8 mouse cellular contexts compared by ENCODE assay signal in genomic region chr13:24565950-24566320, GRCm38 (mm10). TPM values are rescaled to one million over a fixed set of nuclear protein-coding genes. Genes with fewer than 3 reads are reported as not detected.
DNase-seq lines count a peak whose midpoint lies in the region; ATAC-seq and TF ChIP-seq lines count a peak whose summit lies in the region.

No protein-coding gene starts in this region.

- no peak for TF ChIP-seq CTCF in heart, postnatal 0 days (IDR thresholded peaks at IDR 0.05; ENCODE audit: low read depth)
- no peak for TF ChIP-seq CTCF in stomach, postnatal 0 days (IDR thresholded peaks at IDR 0.05; ENCODE audit: low read depth)
- no peak for TF ChIP-seq CTCF in thymus, adult 2 months (IDR thresholded peaks at IDR 0.05; ENCODE audit: borderline replicate concordance, control insufficient read depth, extremely low read depth, insufficient read depth, low read length, poor library complexity)

- no peaks in the 10 kb centered on the region for H3K36me3 ChIP-seq in heart, postnatal 0 days (replicated peaks; ENCODE audit: control insufficient read depth, insufficient read depth, low read length)
- no peaks in the 10 kb centered on the region for H3K36me3 ChIP-seq in liver, embryonic 15.5 days (replicated peaks)
- H3K36me3 ChIP-seq in stomach, postnatal 0 days (ENCODE audit: control insufficient read depth, insufficient read depth, low read length): no peaks in the 10 kb centered on the region
- H3K36me3 ChIP-seq in thymus, adult 2 months (ENCODE audit: control insufficient read depth, insufficient read depth, low read length): no peaks in the 10 kb centered on the region

- peak; percentile 90 for TF ChIP-seq EP300 in heart, postnatal 0 days (IDR thresholded peaks at IDR 0.05; ENCODE audit: low read depth)
- TF ChIP-seq EP300 in stomach, postnatal 0 days (optimal IDR thresholded peaks at IDR 0.05): no peak

- peak; percentile 77 for DNase-seq in NIH3T3 (ENCODE audit: low read depth)
- DNase-seq in embryo, embryonic 11 days: peak; percentile 44
- DNase-seq in heart, postnatal 0 days (ENCODE audit: low spot score): peak; percentile 97
- DNase-seq in stomach, postnatal 0 days (ENCODE audit: low spot score): no peak
- DNase-seq in urinary bladder, adult 2 months (ENCODE audit: low spot score): no peak
- no peak for DNase-seq in thymus, adult 2 months

- WGBS in heart, postnatal 0 days: 6% methylated on average over 3 of the region's 3 CpGs
- 53% methylated on average over 3 of the region's 3 CpGs for WGBS in liver, embryonic 15.5 days (ENCODE audit: insufficient replicate concordance)
- WGBS in stomach, postnatal 0 days: 3% methylated on average over 3 of the region's 3 CpGs
- WGBS in thymus, adult 2 months: 96% methylated on average over 3 of the region's 3 CpGs

- H3K4me2 ChIP-seq in heart, postnatal 0 days (ENCODE audit: low read depth, low read length): peak overlapping the region; percentile 30; the same call in 1 of the 2 replicates
- H3K4me2 ChIP-seq in liver, embryonic 15.5 days: no peak overlapping the region
- no peak overlapping the region for H3K4me2 ChIP-seq in stomach, postnatal 0 days (replicated peaks; ENCODE audit: low read depth)

- H3K9me3 ChIP-seq in heart, postnatal 0 days (replicated peaks; ENCODE audit: control insufficient read depth, low read length): no peaks in the 10 kb centered on the region
- H3K9me3 ChIP-seq in liver, embryonic 15.5 days (replicated peaks): no peaks in the 10 kb centered on the region
- no peaks in the 10 kb centered on the region for H3K9me3 ChIP-seq in stomach, postnatal 0 days (ENCODE audit: control insufficient read depth, low read length)

- peak overlapping the region; percentile 94 for H3K27ac ChIP-seq in heart, postnatal 0 days (ENCODE audit: low read depth)
- H3K27ac ChIP-seq in liver, embryonic 15.5 days (replicated peaks): 0 out of 2 replicates have a peak overlapping the region, but pooled peaks have one; percentile 19
- H3K27ac ChIP-seq in stomach, postnatal 0 days (replicated peaks): peak overlapping the region; percentile 70
- H3K27ac ChIP-seq in thymus, adult 2 months (ENCODE audit: control insufficient read depth, insufficient read depth, low read length): no peak overlapping the region

- H3K9ac ChIP-seq in heart, postnatal 0 days (replicated peaks; ENCODE audit: low read depth, low read length): no peak overlapping the region
- no peak overlapping the region for H3K9ac ChIP-seq in liver, embryonic 15.5 days
- no peak overlapping the region for H3K9ac ChIP-seq in stomach, postnatal 0 days (ENCODE audit: low read length)

- no peaks in the 10 kb centered on the region for H3K27me3 ChIP-seq in heart, postnatal 0 days (ENCODE audit: control insufficient read depth, insufficient read depth, low read length)
- no peaks in the 10 kb centered on the region for H3K27me3 ChIP-seq in liver, embryonic 15.5 days
- no peaks in the 10 kb centered on the region for H3K27me3 ChIP-seq in stomach, postnatal 0 days (ENCODE audit: control insufficient read depth, insufficient read depth, low read length)
- no peaks in the 10 kb centered on the region for H3K27me3 ChIP-seq in thymus, adult 2 months (ENCODE audit: control insufficient read depth, insufficient read depth, low read length)

- no peak overlapping the region for H3K4me3 ChIP-seq in heart, postnatal 0 days (ENCODE audit: low read depth, low read length)
- H3K4me3 ChIP-seq in liver, embryonic 15.5 days (replicated peaks): no peak overlapping the region
- H3K4me3 ChIP-seq in stomach, postnatal 0 days (ENCODE audit: low read depth, low read length): no peak overlapping the region
- H3K4me3 ChIP-seq in thymus, adult 2 months (ENCODE audit: control insufficient read depth, insufficient read depth, low read length): no peak overlapping the region

- ATAC-seq in heart, postnatal 0 days (ENCODE audit: insufficient read depth, low read depth): peak; percentile 93
- peak; percentile 34; the same call in 1 of the 2 replicates for ATAC-seq in liver, embryonic 15.5 days (ENCODE audit: insufficient read depth)
- peak; percentile 87 for ATAC-seq in stomach, postnatal 0 days (ENCODE audit: low FRiP score, low TSS enrichment)
- no peak for ATAC-seq in megakaryocyte progenitor cell, adult 5-6 weeks (replicated peaks; ENCODE audit: poor library complexity)

- TF ChIP-seq POLR2A in thymus, adult 2 months (IDR thresholded peaks at IDR 0.05; ENCODE audit: control insufficient read depth, extremely low read depth, insufficient read depth, low read length, poor library complexity): no peak

- H3K4me1 ChIP-seq in heart, postnatal 0 days (ENCODE audit: control insufficient read depth, insufficient read depth): peaks cover 30% of the 10 kb centered on the region
- peaks cover 12% of the 10 kb centered on the region for H3K4me1 ChIP-seq in liver, embryonic 15.5 days (replicated peaks)
- peaks cover 5% of the 10 kb centered on the region; the same call in 1 of the 2 replicates for H3K4me1 ChIP-seq in stomach, postnatal 0 days (replicated peaks; ENCODE audit: control insufficient read depth, insufficient read depth)
- H3K4me1 ChIP-seq in thymus, adult 2 months (replicated peaks; ENCODE audit: control insufficient read depth, insufficient read depth, low read length): peaks cover 6% of the 10 kb centered on the region

RNA-seq across cellular contexts. Expression of gene Ripor2, which starts 16.1 kb away (rescaled TPM):
- total RNA-seq in heart, postnatal 0 days (2014; rRNA removed; ENCODE audit: low replicate concordance): 31.7 and 44.4 TPM in 2 replicates
- polyA plus RNA-seq in heart, postnatal 0 days (2015; fragmentation: Nextera tagmentation; extraction: Ambion mirVana): 12.6 and 17.5 TPM in 2 replicates
- 3.1 and 3.2 TPM in 2 replicates for polyA plus RNA-seq in liver, embryonic 15.5 days (2015; fragmentation: Nextera tagmentation; extraction: Ambion mirVana)
- 1.6 and 1.8 TPM in 2 replicates for polyA plus RNA-seq in stomach, postnatal 0 days (2015; fragmentation: Nextera tagmentation; extraction: Ambion mirVana)
- polyA plus RNA-seq in urinary bladder, adult 2 months (2012; rRNA removed): 1.4 and 1.5 TPM in 2 replicates
- total RNA-seq in megakaryocyte progenitor cell, adult 5-6 weeks (2015): 37.6 and 50.4 TPM in 2 replicates
- total RNA-seq in megakaryocyte progenitor cell, adult 5-6 weeks (2017): 24.0 and 28.9 TPM in 2 replicates
- polyA plus RNA-seq in thymus, adult 2 months (2012; rRNA removed): 34.3 and 36.5 TPM in 2 replicates

Comparison
In these comparisons a context has a peak if more than half of its experiments do, and no peak if none do; other contexts are left out.
1. DNase-seq: peak in NIH3T3 (single experiment), embryo, embryonic 11 days (single experiment) and heart, postnatal 0 days (single experiment); none in stomach, postnatal 0 days (single experiment), urinary bladder, adult 2 months (single experiment) and thymus, adult 2 months (single experiment).